Mouse (Mus musculus) hindbrain, embryonic 16.5 days (tissue): ENCODE results near the gene Ppp1r1b. TPM values are rescaled to one million over a fixed set of nuclear protein-coding genes. Genes with fewer than 3 reads are reported as not detected.

Source experiments
- ATAC-seq: fragments of 200-750 bp; cut with Nextera tagmentation; 2 replicates; pipeline ENCODE4 v1.8.0; 2017; ENCODE audit warnings: moderate TSS enrichment, moderate library complexity
- H3K27ac ChIP-seq: fragments of 300-500 bp; sonication (generic); 2 replicates; pipeline ENCODE4 v1.5.1; 2014; ENCODE audit warnings: low read depth, mild to moderate bottlenecking, control low read depth, low read length, moderate library complexity
- H3K27me3 ChIP-seq: fragments of 300-500 bp; sonication (generic); replicated peaks from 2 replicates; pipeline ENCODE4 v1.6.1; 2014; ENCODE audit warnings: low read length; ENCODE audit not compliant: control insufficient read depth, insufficient read depth
- H3K36me3 ChIP-seq: fragments of 300-500 bp; sonication (generic); 2 replicates; pipeline ENCODE4 v1.6.1; 2014; ENCODE audit warnings: mild to moderate bottlenecking, low read length, moderate library complexity, mixed read lengths; ENCODE audit not compliant: control insufficient read depth, insufficient read depth
- H3K4me1 ChIP-seq: fragments of 300-500 bp; sonication (generic); 2 replicates; pipeline ENCODE4 v1.6.1; 2014; ENCODE audit warnings: low read depth, low read length; ENCODE audit not compliant: control insufficient read depth, insufficient read depth
- H3K4me2 ChIP-seq: fragments of 300-500 bp; sonication (generic); 2 replicates; pipeline ENCODE4 v1.6.1; 2014; ENCODE audit warnings: mild to moderate bottlenecking, low read length, control low read depth, moderate library complexity
- H3K4me3 ChIP-seq: fragments of 300-500 bp; sonication (generic); 2 replicates; pipeline ENCODE4 v1.5.1; 2014; ENCODE audit warnings: mild to moderate bottlenecking, low read length, control low read depth, moderate library complexity
- H3K9ac ChIP-seq: fragments of 300-500 bp; sonication (generic); 2 replicates; pipeline ENCODE4 v1.6.1; 2014; ENCODE audit warnings: low read depth, mild to moderate bottlenecking, control low read depth, low read length, moderate library complexity
- H3K9me3 ChIP-seq: fragments of 300-500 bp; sonication (generic); 2 replicates; pipeline ENCODE4 v1.6.1; 2014; ENCODE audit warnings: mild to moderate bottlenecking, low read length, moderate library complexity; ENCODE audit not compliant: control insufficient read depth
- WGBS: fragments of 180-500 bp; shearing (Covaris S2); extraction: QIAGEN DNeasy Blood & Tissue Kit; methylation state at CpG from one replicate; pipeline ENCODE4 v1.1.7; 2014; 5-methylcytosine and 5-hydroxymethylcytosine counted together
- polyA plus RNA-seq: library from polyadenylated mRNA; unstranded; fragments of >200 nt; fragmentation: Nextera tagmentation; extraction: Ambion mirVana; gene quantifications from 2 replicates; pipeline ENCODE4 v1.2.1, GENCODE M21; 2015

Ppp1r1b gene
- polyA plus RNA-seq, 1 experiment from 2014 or later, result 9.3 TPM

DNA sequence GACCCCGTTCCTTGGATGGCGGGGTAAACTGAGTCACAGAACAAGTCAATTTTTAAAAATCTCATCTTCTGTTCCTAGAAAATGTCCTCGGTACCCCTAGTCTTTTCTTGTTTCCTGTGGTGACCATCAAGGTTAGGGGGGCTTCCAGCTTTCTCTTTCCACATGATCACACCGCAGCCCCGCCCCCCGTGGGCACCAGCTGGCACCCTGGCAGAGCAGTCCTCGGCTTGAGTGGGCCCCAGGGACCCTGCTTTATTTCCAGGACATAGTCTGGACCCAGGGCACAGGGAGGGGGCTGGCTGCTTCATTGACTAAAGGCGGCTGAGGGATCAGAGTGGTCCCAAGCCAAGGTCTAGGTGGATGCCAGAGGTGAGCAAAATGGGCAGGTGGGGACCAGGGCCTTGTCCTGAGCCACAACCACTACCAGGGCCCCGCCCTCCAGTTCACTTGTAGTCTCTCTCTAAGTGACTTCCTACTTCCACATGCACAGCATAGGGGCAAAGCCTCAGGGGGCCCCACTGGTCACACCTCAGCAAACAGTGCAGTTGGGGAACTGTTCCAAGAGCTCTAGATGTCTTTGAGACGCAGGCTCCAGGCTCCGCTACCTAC is 8.4 kb upstream of the Ppp1r1b start:
- WGBS, result 5% methylated on average over 11 of the region's 11 CpGs
- Histone ChIP-seq H3K4me2 (peak overlapping the region; percentile 96), H3K27me3 (peaks cover 34% of the 10 kb centered on the region), H3K4me1 (peaks cover 23% of the 10 kb centered on the region), H3K4me3 (peak overlapping the region; percentile 53; the same call in 1 of the 2 replicates), H3K9me3 (no peaks in the 10 kb centered on the region), H3K36me3 (no peaks in the 10 kb centered on the region), H3K27ac (peak overlapping the region; percentile 93), H3K9ac (peak overlapping the region; percentile 74; the same call in 1 of the 2 replicates)
- peak; percentile 13; the same call in 1 of the 2 replicates for ATAC-seq

DNA sequence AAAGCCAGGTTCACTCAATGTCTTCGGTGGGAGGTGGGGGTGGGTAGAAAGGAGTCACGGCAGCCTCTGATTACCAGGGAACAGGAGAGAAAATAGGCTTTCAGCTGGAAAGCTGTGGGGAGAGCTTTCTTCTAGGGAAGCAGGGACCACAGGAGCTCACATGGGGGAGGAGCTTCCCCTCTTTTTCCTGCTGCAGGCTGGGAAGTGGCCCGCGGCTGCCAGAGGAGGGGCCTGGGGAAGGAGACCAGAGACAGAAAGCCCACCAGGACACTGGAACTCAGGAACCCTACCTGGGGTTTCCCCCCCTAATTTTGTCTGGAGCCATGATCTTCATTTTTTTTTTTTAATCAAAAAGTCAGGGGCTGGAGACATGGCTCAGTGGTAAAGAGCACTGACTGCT is 7.6 kb upstream of the Ppp1r1b start:
- WGBS, result 6% methylated on average over 4 of the region's 4 CpGs
- Histone ChIP-seq H3K4me1 (peaks cover 23% of the 10 kb centered on the region), H3K36me3 (no peaks in the 10 kb centered on the region), H3K27me3 (peaks cover 34% of the 10 kb centered on the region), H3K4me2 (no peak overlapping the region), H3K9me3 (no peaks in the 10 kb centered on the region), H3K27ac (no peak overlapping the region), H3K9ac (no peak overlapping the region), H3K4me3 (no peak overlapping the region)
- ATAC-seq, result no peak

DNA sequence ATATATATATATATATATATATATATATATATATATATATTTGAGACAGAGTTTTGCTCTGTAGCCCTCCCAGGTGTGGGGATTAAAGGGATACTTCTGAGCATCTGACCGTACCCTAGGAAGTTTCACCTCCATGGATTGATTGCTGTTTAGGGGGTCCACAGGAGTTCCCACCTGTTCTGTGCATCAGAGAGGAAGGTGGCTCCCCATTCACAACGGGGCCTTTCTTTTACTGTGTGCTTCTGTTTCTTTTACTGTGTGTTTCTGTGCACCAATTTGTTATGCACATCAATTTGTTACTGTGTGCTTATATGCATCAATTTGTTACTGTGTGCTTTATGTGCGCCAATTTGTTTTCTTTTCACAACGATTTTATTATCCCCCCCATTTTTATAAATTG is 7.0 kb upstream of the Ppp1r1b start:
- no peak overlapping the region for H3K4me3 ChIP-seq
- ATAC-seq, result no peak
- H3K4me1 ChIP-seq, result peaks cover 23% of the 10 kb centered on the region
- H3K27ac ChIP-seq, result no peak overlapping the region
- no peaks in the 10 kb centered on the region for H3K36me3 ChIP-seq
- H3K9ac ChIP-seq, result no peak overlapping the region
- WGBS, result 49% methylated on average over 4 of the region's 4 CpGs
- peaks cover 33% of the 10 kb centered on the region for H3K27me3 ChIP-seq
- no peaks in the 10 kb centered on the region for H3K9me3 ChIP-seq
- no peak overlapping the region for H3K4me2 ChIP-seq

DNA sequence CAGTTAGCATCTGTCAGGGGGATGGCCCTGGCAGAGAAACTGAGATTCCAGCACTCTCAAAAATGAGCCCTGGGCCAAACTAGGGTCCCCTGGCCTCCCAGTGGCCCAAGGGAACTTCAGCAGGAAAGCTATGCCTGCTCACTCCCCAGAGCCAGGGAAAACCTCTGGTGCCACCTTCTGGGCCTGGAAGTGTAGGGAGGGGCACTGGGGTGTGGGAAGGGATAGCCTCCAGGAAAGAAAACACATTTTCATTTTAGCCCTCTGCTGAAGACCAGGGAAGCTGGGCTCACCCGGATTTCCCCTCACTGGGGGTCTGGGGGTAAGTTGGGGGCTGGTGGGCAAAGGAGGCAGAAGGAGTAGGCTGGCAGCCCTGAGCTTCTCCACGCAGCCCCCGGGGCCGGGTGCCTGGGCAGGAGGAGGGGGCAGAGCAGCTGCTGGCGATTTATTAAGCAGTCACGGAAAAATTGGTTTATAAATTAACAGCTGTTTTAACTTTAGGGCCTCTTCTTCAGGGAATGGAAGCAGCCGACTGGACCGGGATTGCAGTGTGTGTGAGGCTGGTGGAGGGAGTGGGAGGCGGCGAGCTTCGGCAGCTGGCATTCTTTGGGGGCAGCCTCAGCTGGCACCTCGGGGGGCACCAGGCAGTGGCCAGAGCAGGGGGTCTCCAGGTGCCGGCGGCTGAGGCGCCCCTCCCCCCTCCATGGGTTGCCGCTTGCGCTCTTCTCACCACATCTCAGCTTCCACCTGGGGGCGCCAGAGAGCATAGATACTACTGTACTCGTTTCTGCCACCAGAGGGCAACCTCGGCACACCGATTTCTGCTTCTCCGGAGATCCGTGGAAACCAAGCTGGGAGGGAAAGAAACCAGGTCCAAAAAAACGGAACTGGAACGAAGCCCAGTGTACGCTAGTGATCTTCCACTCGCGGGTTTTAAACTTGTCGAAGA is 5.9 kb upstream of the Ppp1r1b start:
- peak overlapping the region; percentile 54 for H3K9ac ChIP-seq
- H3K9me3 ChIP-seq, result no peaks in the 10 kb centered on the region
- H3K4me3 ChIP-seq, result peak overlapping the region; percentile 39
- ATAC-seq, result peak; percentile 30
- H3K27ac ChIP-seq, result peak overlapping the region; percentile 39; the same call in 1 of the 2 replicates
- H3K36me3 ChIP-seq, result no peaks in the 10 kb centered on the region
- peaks cover 32% of the 10 kb centered on the region for H3K27me3 ChIP-seq
- H3K4me2 ChIP-seq, result peak overlapping the region; percentile 64
- under 1% methylated on average over 28 of the region's 29 CpGs for WGBS
- peaks cover 24% of the 10 kb centered on the region for H3K4me1 ChIP-seq

DNA sequence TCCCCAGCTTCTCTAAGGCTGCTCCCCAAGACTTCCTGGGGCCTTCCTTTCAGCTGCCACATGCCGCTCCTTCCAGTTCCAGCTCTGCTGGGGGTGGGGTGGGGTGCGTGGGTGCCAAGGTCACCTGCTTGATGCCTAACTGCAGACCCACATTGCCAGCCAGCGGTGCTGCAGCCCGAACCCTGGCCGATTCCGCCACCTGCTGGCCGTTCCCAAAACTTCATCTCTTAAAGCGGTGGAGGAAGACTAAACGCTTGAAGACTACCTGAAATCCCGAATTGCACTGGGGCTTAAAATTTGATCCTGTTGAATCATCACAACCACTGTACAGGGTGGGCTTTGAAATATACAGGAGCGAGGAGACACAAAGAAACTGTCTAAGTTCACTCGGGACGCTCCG is 3.0 kb upstream of the Ppp1r1b start:
- H3K36me3 ChIP-seq, result no peaks in the 10 kb centered on the region
- H3K4me2 ChIP-seq, result peak overlapping the region; percentile 50
- 2% methylated on average over 14 of the region's 14 CpGs for WGBS
- H3K27ac ChIP-seq, result no peak overlapping the region
- peak overlapping the region; percentile 25 for H3K4me3 ChIP-seq
- no peak for ATAC-seq
- no peak overlapping the region; the same call in 1 of the 2 replicates for H3K9ac ChIP-seq
- H3K4me1 ChIP-seq, result peaks cover 24% of the 10 kb centered on the region
- peaks cover 44% of the 10 kb centered on the region for H3K27me3 ChIP-seq
- no peaks in the 10 kb centered on the region for H3K9me3 ChIP-seq

DNA sequence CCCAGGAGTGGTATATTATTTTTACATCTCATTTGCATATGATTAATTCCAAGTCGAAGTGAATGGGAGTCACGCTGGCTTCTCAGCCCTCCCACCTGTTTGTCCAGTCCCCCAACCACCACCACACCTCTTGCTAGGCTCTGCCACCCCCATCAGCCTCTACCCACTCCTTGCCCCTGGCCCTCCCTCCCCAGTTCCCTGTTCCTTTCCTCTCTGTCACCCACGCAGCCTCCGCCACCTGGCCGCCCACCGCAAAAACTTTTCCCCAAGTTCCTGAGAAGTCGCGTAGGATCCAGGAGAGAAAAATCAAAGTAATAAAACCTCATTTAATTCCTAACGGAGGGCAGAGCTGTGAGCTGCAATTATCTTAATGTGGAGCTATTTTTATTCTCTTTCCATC is 2.0 kb upstream of the Ppp1r1b start:
- Histone ChIP-seq H3K27me3 (peaks cover 54% of the 10 kb centered on the region), H3K9ac (no peak overlapping the region), H3K27ac (no peak overlapping the region), H3K4me2 (no peak overlapping the region), H3K9me3 (no peaks in the 10 kb centered on the region), H3K36me3 (no peaks in the 10 kb centered on the region), H3K4me3 (no peak overlapping the region), H3K4me1 (peaks cover 24% of the 10 kb centered on the region)
- 12% methylated on average over 9 of the region's 9 CpGs for WGBS
- ATAC-seq, result no peak

DNA sequence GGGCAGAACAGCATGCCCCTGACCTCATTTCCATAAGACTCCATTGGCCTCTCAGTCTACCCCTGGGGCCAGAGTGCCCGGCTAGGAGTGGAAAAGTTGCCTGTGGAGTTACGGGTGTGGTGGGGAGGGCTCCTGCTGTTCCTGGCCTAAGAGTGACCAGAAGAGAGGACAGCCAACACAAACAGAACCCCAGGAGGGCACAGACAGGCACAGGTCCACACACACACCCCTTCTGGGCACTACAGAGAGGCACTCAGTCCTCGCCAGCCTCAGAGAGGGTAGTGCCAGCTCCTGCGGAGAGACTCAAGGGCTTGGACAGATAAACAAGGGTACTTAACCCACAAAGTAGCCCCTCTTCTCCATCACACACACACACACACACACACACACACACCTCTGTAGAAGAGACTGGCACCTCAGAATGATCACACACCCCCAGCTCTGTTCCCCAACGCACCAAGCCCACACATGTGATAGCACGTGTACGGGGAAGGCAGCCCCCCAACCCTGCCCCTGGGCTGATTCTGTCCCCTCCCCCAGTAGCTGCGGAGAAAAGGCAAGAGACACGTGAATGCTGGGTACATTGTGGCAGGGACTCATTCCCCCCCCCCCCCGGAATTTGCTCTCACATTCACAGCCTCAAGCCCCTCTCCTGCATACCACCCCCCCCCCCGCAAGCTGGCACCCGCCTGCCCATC is 670 bp upstream of the Ppp1r1b start:
- ATAC-seq, result no peak
- H3K4me2 ChIP-seq, result peak overlapping the region; percentile 99
- H3K4me1 ChIP-seq, result peaks cover 17% of the 10 kb centered on the region
- H3K4me3 ChIP-seq, result peak overlapping the region; percentile 69
- no peak overlapping the region for H3K27ac ChIP-seq
- H3K36me3 ChIP-seq, result no peaks in the 10 kb centered on the region
- no peak overlapping the region for H3K9ac ChIP-seq
- peaks cover 55% of the 10 kb centered on the region for H3K27me3 ChIP-seq
- 6% methylated on average over 9 of the region's 12 CpGs for WGBS
- no peaks in the 10 kb centered on the region for H3K9me3 ChIP-seq

DNA sequence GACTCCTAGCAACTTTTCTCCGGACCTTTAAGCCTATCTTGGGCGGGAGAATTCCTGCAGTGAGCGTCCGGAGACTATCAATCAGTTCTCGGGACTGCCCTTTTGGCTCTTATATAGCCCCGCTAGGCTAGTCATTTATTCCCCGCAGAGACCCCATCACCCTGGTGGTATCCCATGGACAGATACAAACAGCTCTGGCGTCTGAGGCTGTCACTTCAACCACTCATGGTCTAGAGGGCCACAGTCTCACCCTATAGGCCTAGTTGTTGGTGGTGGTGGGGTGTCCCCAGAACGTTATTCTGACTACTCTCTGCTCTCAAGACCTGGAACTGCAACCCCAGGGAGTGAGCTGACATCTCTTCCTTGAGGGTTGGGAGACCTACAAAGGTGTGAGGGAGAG is 1.1 kb downstream of the Ppp1r1b start:
- ATAC-seq, result no peak
- Histone ChIP-seq H3K4me3 (peak overlapping the region; percentile 69; the same call in 1 of the 2 replicates), H3K27me3 (peaks cover 58% of the 10 kb centered on the region), H3K36me3 (no peaks in the 10 kb centered on the region), H3K9me3 (no peaks in the 10 kb centered on the region), H3K9ac (no peak overlapping the region), H3K4me1 (peaks cover 17% of the 10 kb centered on the region), H3K4me2 (peak overlapping the region; percentile 99), H3K27ac (no peak overlapping the region)
- WGBS, result 5% methylated on average over 9 of the region's 9 CpGs
